Mouse (Mus musculus) central nervous system, embryonic 11.5 days (tissue): ENCODE measurements around the gene Clec2g. TPM values are rescaled to one million over a fixed set of nuclear protein-coding genes. Genes with fewer than 3 reads are reported as not detected.

Experiments
- polyA plus RNA-seq: library from polyadenylated mRNA; depleted of rRNA; stranded (reverse); fragments of >200 nt; gene quantifications from 2 replicates; pipeline ENCODE4 v1.2.3, GENCODE M21; 2012; rRNA removed

Clec2g gene
- polyA plus RNA-seq: not detected in 2 replicates

DNA sequence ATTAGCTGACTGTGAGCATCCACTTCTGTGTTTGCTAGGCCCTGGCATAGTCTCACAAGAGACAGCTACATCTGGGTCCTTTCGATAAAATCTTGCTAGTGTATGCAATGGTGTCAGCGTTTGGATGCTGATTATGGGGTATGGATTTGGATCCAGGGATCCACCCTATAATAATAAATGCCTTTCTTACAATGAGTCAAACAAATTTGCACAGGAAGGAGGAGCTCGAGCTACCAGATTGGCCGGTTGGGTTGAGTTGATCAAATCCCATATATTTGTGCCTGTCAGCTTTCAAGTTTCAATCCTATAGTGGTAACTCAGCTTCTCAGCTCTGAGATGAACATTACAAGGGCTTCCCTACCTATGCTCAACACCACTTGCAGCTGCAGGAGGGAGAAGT, at the start of gene Clec2g:
Gene Clec2g (plus strand): TSS at position 301 of the 400 bp plus-strand sequence.

DNA sequence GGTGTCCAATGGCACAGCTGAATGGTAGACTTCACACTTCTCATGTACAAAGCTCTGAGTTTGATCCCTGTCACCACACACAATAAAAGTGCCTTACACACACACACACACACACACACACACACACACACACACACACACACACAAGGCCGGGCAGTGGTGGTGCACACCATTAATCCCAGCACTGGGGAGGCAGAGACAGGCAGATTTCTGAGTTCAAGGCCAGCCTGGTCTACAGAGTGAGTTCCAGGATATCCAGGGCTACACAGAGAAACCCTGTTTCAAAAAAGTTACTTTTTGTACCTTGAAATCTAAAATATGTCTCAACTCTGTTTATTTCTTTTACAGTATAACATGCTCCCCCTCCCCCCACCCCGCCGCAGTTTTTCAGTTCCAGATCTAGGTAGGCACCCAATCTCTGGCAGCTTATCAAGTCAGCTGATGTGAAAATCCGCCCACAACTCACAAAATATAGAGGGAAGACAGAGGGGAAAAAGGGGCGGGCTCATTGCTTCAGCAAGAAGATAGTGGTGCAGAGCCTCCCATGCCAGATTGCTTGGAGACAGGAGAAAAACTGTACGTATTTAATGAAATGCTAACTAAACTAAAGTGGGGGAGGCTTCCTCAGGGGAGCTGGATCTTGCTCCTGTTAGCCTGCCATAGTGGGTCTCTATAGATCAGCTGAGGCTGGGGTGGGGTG, 46.9 kb upstream of the Clec2g start, which contains the start of gene Clec2i:
Gene Clec2i (plus strand): TSS at position 498 of the 700 bp plus-strand sequence.

DNA sequence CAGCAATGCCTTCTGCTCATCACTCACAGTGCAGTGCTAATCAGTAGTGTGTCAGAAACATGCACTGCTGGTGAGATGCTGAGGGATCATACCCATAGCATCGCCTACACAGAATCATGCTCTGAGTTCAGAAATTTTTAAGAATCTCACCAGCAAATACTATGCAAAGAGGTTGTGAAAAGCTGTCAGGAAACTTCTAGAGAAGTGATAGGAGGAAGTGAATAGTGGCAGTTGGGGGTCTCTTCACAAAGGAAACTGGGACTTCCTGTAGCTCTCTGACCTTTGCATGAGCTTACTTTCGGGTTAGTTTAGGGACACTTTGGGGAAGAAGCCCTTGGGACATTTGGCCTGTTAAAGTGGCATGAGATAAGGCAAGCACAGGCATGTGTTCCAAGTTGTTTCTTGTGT, 43.2 kb upstream of the Clec2g start, which contains the start of gene BC035044:
Gene BC035044 (minus strand): TSS at position 179 of the 408 bp plus-strand sequence.

Other genes with a start within 250 kb of the Clec2g start
- not detected in 2 replicates for gene Klrb1, start 211.3 kb upstream of the Clec2g start, polyA plus RNA-seq
- gene Klrb1c, start 145.2 kb upstream of the Clec2g start, polyA plus RNA-seq: 0.06 TPM in 2 replicates
- not detected in 2 replicates for gene Gm44511, start 108.1 kb upstream of the Clec2g start, polyA plus RNA-seq
- gene Klrb1b, start 108.0 kb upstream of the Clec2g start, polyA plus RNA-seq: 0.04 TPM in 1 of 2 replicates, not detected in the other
- gene Clec2i, start 46.8 kb upstream of the Clec2g start, polyA plus RNA-seq: 0.09 TPM in 1 of 2 replicates, not detected in the other
- 1.3 and 1.5 TPM in 2 replicates for gene BC035044, start 43.3 kb upstream of the Clec2g start, polyA plus RNA-seq
- gene Klrb1f, start 111.5 kb downstream of the Clec2g start, polyA plus RNA-seq: 0.06 and 0.21 TPM in 2 replicates
- not detected in 2 replicates for gene Clec2e, start 166.5 kb downstream of the Clec2g start, polyA plus RNA-seq
- 1.2 and 2.3 TPM in 2 replicates for gene Clec2d, start 246.2 kb downstream of the Clec2g start, polyA plus RNA-seq